Mouse (Mus musculus) inflammation-experienced regulatory T-cells, adult 6 months (primary cell): ENCODE measurements around the gene Nek6. TPM values are rescaled to one million over a fixed set of nuclear protein-coding genes. Genes with fewer than 3 reads are reported as not detected.

Source experiments
- ATAC-seq: one replicate; pipeline ENCODE4 v1.8.0; 2017
- polyA plus RNA-seq, 3 experiments: library from polyadenylated mRNA; unstranded; fragments of 100-300 nt; shearing (Covaris generic); gene quantifications; one replicate each; pipeline ENCODE4 v1.2.1; 2017

Gene Nek6
- polyA plus RNA-seq, 3 experiments from 2014 or later = 3.0 to 6.2 (median 3.7) TPM

GRCm38 (mm10) chr2:38583982-38584381, 72.5 kb downstream of the Nek6 start:
- ATAC-seq = no peak

GRCm38 (mm10) chr2:38584514-38585378, 73.3 kb downstream of the Nek6 start:
- no peak for ATAC-seq

- no peak for ATAC-seq
Measured at GRCm38 (mm10) chr2:38585379-38585736, 73.9 kb downstream of the Nek6 start.

GRCm38 (mm10) chr2:38586733-38587132, 75.3 kb downstream of the Nek6 start:
- no peak for ATAC-seq

GRCm38 (mm10) chr2:38591751-38592459, 80.5 kb downstream of the Nek6 start:
- no peak for ATAC-seq

GRCm38 (mm10) chr2:38594874-38595273, 83.4 kb downstream of the Nek6 start:
- ATAC-seq = no peak

GRCm38 (mm10) chr2:38597896-38598295, 86.5 kb downstream of the Nek6 start:
- peak; percentile 48 for ATAC-seq

GRCm38 (mm10) chr2:38598395-38598794, 87.0 kb downstream of the Nek6 start:
- ATAC-seq = no peak

GRCm38 (mm10) chr2:38600842-38601241, 89.4 kb downstream of the Nek6 start:
- ATAC-seq = no peak

- no peak for ATAC-seq
Measured at GRCm38 (mm10) chr2:38607716-38608115, 96.3 kb downstream of the Nek6 start.

- ATAC-seq = no peak
Measured at GRCm38 (mm10) chr2:38608831-38609309, 97.4 kb downstream of the Nek6 start.

- ATAC-seq = no peak
Measured at GRCm38 (mm10) chr2:38609310-38609709, 97.9 kb downstream of the Nek6 start.

GRCm38 (mm10) chr2:38610161-38610560, 98.7 kb downstream of the Nek6 start:
- peak; percentile 90 for ATAC-seq

GRCm38 (mm10) chr2:38612596-38612995, 101.2 kb downstream of the Nek6 start:
- ATAC-seq = no peak

GRCm38 (mm10) chr2:38613576-38613975, 102.1 kb downstream of the Nek6 start:
- ATAC-seq = no peak

- ATAC-seq = no peak
Measured at GRCm38 (mm10) chr2:38614437-38614836, 103.0 kb downstream of the Nek6 start.

GRCm38 (mm10) chr2:38616072-38616471, 104.6 kb downstream of the Nek6 start:
- no peak for ATAC-seq

- ATAC-seq = no peak
Measured at GRCm38 (mm10) chr2:38616956-38617872, 105.8 kb downstream of the Nek6 start.

GRCm38 (mm10) chr2:38619777-38620176, 108.3 kb downstream of the Nek6 start:
- ATAC-seq = no peak

- ATAC-seq = no peak
Measured at GRCm38 (mm10) chr2:38621076-38621475, 109.6 kb downstream of the Nek6 start.

GRCm38 (mm10) chr2:38621610-38622021, 110.2 kb downstream of the Nek6 start:
- no peak for ATAC-seq

GRCm38 (mm10) chr2:38623411-38623810, 112.0 kb downstream of the Nek6 start:
- ATAC-seq = no peak
